Mouse (Mus musculus) embryo, embryonic 10 days (tissue): ENCODE data around the gene Fbxo42.

Experiments used
- DNase-seq: peaks from one replicate; pipeline ENCODE4 v3.0.0-alpha.2; 2015; ENCODE audit warnings: low spot score

Gene Fbxo42

DNA sequence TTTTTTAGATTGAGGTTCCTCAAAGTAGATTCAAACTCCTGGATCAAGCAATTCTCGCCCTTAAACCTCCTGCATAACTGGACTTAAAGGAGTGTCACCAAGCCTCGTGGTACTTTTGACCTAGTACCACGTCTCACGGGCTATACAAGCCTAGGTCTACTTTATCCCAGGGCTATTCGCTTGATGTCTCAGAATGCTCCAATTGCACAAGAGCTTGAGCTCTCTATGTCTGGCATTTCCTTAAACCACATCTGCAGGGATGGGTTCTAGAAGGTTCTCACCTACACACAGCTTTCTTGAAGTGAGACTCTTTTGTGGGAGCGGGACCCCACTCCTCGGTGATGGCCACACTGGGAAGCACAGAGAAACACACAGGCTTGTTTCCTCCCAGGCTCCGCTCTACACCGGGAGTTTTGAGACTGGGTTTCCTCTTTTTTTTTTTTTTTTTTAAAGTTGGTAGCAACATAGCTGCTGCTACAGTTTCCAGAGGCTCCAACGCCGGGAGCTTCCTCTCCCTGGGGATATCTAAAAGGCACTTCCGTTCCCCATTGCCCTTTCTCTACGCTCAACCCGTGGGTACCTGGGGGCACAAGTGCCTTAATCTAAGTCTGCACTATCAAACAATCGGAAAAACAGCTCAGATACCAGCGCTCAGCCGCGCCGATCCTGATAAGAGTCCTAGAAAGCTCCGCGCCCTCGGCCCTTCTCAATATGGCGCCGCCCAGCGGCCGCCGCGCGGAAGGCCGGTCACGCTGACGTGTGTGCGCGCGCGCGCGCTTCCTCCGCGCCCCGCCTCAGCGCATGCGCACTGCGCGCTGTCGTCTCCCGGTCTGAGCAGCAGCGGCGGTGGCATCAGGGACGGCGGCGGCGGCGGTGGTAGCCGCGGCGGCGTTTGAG is at the start of gene Fbxo42:
Gene Fbxo42 (plus strand): TSS at position 802 of the 897 bp plus-strand sequence.
- peak; percentile 94 for DNase-seq

DNA sequence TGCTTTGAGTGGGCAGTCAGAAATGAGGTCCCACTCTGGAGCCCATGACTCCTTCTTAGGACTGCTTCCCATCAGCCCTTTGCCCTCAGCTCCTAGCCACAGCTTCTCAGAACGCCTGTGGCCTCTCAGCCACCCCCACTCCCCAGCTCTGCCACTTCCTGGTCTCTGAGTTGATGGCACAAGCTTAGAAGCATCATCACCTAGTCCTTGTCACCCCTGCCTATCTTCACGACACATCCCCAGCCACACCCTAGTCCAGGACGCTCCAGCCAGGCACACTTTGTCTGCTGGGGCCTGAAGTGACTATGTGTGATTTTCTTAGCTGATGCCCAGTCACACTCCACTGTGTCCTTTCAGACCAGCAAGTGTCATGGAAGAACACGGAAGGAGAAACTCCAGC is 48.8 kb upstream of the Fbxo42 start:
- DNase-seq, result no peak

DNA sequence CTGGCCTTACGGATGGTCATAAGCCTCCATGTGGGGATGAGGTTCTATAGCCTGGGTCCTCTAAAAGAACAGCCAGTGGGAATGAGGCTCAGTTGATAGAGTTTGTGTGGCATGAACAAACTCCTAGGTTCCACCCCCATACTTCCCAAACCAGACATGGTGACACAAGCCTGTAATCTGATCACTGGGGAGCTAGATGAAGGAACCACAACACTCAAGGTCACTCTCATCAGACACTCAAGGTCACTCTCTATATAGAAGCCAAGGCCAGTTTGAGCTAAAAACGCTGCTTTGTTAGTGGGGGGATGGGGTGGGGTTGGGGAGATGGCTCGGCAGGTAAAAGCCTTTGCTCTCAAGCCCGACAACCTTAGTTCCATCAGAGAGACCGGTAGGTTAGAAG is 47.8 kb upstream of the Fbxo42 start:
- no peak for DNase-seq

DNA sequence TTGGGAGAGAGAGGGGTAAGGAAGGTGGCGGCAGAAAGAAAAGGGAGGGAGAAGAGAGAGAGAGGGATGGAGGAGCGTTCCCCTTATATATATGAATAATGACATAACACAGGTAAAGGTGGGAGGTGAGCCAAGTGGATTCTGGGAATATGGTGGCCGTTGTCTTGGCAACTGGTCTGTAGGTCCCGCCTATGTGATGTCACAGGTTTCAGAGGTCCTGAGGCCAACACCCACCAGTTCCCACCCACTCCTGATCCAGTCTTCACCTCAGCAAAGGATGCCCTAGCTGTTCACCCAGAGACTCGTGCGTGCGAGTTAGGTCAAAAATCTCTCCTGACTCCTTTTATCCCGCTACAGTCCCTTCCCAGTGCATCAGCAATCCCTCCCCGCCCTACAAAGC is 46.4 kb upstream of the Fbxo42 start:
- DNase-seq, result no peak

DNA sequence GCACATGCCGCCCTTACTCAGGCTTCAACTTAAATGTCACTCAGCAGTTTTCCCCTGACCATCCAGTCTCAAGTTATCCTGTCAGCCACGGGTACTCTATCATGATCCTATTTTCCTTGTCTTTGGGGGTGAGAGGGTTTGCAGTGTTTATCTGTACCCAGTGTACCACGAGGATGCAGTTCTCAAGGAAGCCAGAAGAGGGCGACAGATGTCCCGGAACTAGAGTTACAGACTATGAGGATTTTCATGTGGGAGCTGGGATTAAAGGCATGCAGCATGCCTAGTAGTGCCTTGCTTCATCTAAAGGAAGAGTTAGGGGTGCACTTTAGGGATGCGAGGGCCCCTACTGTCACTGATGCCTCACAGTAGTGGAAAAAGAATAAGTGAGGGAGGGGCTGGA is 45.9 kb upstream of the Fbxo42 start:
- peak; percentile 52 for DNase-seq

DNA sequence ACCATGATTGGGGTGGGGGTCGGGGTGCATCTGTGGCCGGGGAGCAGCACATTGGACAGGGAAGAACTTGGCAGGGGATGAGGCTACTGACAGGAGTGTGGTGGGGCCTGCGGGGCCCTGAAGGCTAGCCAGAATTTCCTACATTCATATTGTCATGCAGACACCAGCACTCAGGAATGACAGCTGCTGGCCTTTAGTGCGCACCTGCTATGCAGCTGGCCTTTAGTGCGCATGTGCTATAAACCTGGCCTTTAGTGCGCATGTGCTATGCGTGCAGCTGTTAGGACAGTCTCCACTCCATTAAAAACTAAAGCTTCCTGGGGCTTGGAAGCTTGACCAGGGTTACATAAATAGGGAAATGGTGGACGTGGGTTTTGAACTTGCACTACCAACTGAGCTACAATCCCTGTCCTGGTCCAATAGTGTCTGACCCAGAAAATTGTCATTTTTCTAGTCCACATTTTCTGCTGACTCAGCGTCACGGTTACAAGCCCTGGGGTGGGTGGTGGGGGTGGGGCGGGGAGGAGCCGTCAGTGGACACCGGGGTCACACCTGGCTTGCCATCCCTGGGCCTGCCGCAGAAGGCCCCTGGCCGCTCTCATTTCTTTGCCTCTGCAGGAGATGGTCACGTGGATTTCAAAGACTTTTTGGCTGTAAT is 41.1 kb upstream of the Fbxo42 start:
- no peak for DNase-seq

DNA sequence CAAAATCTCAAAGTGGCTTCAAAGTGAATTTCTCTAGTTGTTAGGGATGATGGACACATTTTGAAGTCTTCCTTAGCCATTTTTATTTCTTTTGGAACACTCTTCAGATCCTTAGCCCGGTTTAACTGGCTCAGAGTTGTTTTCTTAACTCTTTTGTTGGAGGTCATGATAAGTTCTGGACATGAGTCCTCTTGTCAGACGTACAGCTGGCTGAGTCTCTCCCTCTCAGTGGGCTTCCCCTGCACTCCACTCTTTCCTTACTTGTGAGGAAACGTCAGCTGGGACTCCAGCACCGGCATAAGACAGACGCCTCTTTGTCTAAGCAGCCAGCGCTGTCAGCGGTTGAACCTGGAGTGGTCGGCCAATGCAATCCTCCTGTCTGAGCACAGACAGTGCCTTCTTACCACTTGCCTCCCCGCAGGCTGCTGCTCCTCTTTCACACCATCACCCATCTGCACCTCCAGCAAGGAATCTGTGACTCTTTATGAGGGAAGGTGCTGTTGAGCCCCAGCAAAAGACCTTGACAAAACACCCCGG is 39.4 kb upstream of the Fbxo42 start:
- peak; percentile 44 for DNase-seq

- no peak for DNase-seq
Measured at GRCm38 (mm10) chr4:141113831-141114230, 33.9 kb upstream of the Fbxo42 start.

- no peak for DNase-seq
Measured at GRCm38 (mm10) chr4:141114521-141114981, 33.2 kb upstream of the Fbxo42 start.

DNA sequence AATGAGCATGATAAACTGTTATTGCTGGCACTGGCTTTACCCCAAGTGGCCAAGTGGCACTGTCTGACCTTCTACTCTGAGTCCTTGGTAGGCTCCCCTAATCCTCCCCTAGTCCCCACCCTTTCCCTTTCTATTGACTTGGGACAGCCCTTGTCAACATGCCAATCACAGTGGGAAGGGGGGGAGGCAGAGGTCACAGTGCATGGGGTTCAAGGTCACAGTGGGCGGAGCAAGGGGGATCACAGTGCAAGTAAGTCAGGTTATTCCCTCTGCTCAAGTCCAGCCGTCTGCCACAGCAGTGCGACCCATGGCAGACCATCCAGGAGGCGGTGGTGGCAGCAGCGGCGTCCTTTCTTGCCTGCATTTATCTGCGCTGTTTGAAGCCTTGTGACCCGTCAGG is 32.3 kb upstream of the Fbxo42 start:
- DNase-seq, result no peak

GRCm38 (mm10) chr4:141118691-141119090 is 29.0 kb upstream of the Fbxo42 start:
- DNase-seq, result no peak

- DNase-seq, result peak; percentile 85
Measured at GRCm38 (mm10) chr4:141120700-141121099, 27.0 kb upstream of the Fbxo42 start.

DNA sequence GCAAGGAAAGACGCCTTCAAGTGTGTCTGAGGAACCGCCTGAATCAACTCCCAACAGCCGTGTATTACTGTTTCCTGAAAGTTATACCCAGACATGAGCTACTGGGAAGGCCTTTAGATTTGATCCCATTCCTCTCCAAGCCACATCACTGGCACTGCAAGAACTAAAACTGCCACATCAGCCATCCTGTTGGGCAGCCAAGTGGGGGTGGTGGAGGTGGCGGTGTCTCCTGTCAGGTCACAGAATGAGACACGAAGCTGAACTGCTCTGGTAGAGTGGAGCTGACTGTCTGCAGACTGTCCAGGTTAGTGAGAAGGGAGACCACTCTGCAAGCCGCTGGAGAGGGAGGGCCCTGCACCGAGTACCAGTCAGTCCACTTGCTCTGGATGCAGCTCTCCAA is 25.1 kb upstream of the Fbxo42 start:
- no peak for DNase-seq

DNA sequence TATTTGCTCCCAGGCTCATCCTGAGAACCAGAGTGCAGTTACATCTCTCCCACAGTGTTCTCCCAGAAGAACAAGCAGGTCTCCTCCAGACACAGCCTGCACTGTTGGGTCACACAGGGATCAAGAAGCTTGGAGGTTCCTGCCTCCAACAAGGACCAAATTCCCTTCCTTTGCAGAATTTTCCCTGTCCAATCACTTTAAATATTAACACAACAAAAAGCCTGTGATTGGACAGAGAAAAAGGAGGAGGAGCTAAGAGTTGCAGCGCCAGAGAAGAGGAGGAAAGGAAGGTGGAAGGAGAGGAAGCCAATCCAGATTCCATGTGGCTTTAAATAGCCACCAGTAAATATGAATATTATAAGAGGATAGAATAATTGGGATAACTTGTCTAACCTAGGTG is 24.6 kb upstream of the Fbxo42 start:
- DNase-seq, result no peak

GRCm38 (mm10) chr4:141129190-141129710 is 18.5 kb upstream of the Fbxo42 start:
- DNase-seq, result peak; percentile 29

DNA sequence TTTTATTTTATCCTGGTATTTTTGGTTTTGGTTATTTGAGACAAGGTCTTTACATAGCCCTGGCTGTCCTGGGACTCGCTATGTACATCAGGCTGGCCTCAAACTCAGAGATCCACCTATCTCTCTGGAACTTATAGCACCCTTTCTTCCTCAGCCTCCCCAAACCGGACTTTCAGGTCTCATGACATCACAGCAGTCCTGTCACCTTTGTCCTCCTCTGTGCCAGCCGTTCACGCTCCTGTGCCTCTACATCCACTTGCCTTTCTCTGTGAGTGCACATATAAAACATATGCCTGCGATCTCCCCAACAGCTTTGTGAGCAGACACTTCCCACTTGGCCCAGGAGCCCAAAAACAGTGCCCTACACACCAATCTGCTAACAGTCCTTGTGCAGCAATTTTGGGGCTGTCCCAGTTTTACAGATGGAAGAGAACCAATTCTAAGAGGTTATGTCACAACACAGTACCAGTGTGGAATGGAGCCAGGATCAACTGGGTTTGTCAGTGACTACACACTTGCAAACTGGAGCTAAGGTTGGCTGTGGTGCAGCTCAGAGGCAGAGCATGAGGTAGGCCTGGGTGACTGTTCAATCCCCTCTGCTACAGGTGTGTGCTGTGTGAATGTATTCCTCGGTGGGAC is 16.9 kb upstream of the Fbxo42 start:
- no peak for DNase-seq

DNA sequence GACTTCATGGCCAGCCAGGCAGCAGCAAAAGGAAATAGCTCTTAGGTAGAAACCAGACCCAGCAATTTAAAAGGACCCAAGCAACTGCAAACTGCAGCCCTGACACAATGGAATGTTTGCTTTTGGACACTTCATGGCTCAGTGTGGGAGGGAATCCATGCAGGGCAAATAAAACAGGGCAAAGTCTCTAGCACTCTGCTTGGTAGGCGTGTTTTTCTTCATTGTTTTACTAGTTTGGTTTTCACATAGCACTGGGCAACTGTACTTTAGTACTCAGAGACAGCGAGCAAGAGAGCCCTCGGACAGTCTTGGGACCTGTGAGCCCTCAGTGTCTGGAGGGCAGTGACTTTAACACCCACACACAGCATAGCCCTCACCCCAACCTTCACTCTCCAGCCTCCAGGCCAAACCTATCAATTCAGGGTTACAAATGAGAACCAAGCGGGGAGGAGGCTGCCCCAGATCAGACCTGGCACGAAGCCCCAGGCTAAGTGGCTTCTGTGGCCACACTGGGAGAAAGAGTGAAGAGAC is 16.1 kb upstream of the Fbxo42 start:
- peak; percentile 25 for DNase-seq

DNA sequence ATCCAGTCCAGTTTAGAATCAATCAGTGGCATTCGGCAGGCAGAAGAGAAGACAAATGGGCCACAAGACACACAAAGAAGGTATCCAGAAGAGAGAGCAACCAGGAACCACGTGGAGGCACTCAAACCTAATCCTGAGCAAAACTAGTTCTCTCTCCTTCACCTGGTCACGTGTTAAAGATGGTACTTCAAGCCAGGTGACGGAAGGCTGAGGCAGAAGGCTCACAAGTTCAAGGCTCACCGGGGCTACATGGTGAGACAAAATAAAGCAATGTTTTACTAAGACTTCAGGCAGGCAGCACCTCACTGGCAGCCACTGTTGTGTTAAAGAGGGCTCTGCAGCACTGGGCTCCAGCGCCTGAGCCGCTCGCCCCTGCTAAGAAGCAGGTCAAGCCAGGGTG is 15.5 kb upstream of the Fbxo42 start:
- DNase-seq, result peak; percentile 30

GRCm38 (mm10) chr4:141133227-141133626 is 14.5 kb upstream of the Fbxo42 start:
- DNase-seq, result no peak

- peak; percentile 31 for DNase-seq
Measured at GRCm38 (mm10) chr4:141134031-141134441, 13.7 kb upstream of the Fbxo42 start.

- DNase-seq, result no peak
Measured at GRCm38 (mm10) chr4:141134751-141135530, 12.8 kb upstream of the Fbxo42 start.
